Mouse (Mus musculus) midbrain, embryonic 16.5 days (tissue): ENCODE measurements at regions not wholly inside any gene's neighbourhood (a gene's known extent, or its start where the extent isn't known, plus 50 kb on each side); places are given as distances from the start of the nearest gene placed in this dataset.

Source experiments
- ATAC-seq: fragments of 200-750 bp; cut with Nextera tagmentation; 2 replicates; pipeline ENCODE4 v1.8.0; 2017; ENCODE audit warnings: moderate TSS enrichment
- H3K27ac ChIP-seq: fragments of 300-500 bp; sonication (generic); 2 replicates; pipeline ENCODE4 v1.5.1; 2014; ENCODE audit warnings: mild to moderate bottlenecking, low read length, mixed read lengths
- H3K27me3 ChIP-seq: fragments of 300-500 bp; sonication (generic); 2 replicates; pipeline ENCODE4 v1.6.1; 2014; ENCODE audit warnings: low read depth, low read length, mixed read lengths; ENCODE audit not compliant: control insufficient read depth, insufficient read depth
- H3K36me3 ChIP-seq: fragments of 300-500 bp; sonication (generic); 2 replicates; pipeline ENCODE4 v1.6.1; 2014; ENCODE audit warnings: mild to moderate bottlenecking, low read length, moderate library complexity, mixed read lengths; ENCODE audit not compliant: control insufficient read depth, insufficient read depth
- H3K4me1 ChIP-seq: fragments of 300-500 bp; sonication (generic); 2 replicates; pipeline ENCODE4 v1.6.1; 2014; ENCODE audit warnings: mild to moderate bottlenecking, low read length, mixed read lengths; ENCODE audit not compliant: control insufficient read depth, insufficient read depth
- H3K4me2 ChIP-seq: fragments of 300-500 bp; sonication (generic); 2 replicates; pipeline ENCODE4 v1.6.1; 2014; ENCODE audit warnings: mild to moderate bottlenecking, low read length, mixed read lengths
- H3K4me3 ChIP-seq: fragments of 300-500 bp; sonication (generic); 2 replicates; pipeline ENCODE4 v1.5.1; 2014; ENCODE audit warnings: low read depth, mild to moderate bottlenecking, low read length, moderate library complexity, mixed read lengths
- H3K9ac ChIP-seq: fragments of 300-500 bp; sonication (generic); 2 replicates; pipeline ENCODE4 v1.6.1; 2014; ENCODE audit warnings: low read depth, low read length, mixed read lengths
- H3K9me3 ChIP-seq: fragments of 300-500 bp; sonication (generic); replicated peaks from 2 replicates; pipeline ENCODE4 v1.6.1; 2014; ENCODE audit warnings: mild to moderate bottlenecking, low read length, mixed read lengths; ENCODE audit not compliant: control insufficient read depth, poor library complexity, severe bottlenecking
- WGBS: fragments of 180-500 bp; shearing (Covaris S2); extraction: QIAGEN DNeasy Blood & Tissue Kit; methylation state at CpG from one replicate; pipeline ENCODE4 v1.1.7; 2014; 5-methylcytosine and 5-hydroxymethylcytosine counted together

GRCm38 (mm10) chr1:19647713-19648589 is 439.2 kb downstream of the Tfap2b start:
- no peak overlapping the region for H3K27ac ChIP-seq
- no peaks in the 10 kb centered on the region for H3K36me3 ChIP-seq
- WGBS, result 81% methylated on average over 2 of the region's 2 CpGs
- no peaks in the 10 kb centered on the region for H3K4me1 ChIP-seq
- no peaks in the 10 kb centered on the region for H3K9me3 ChIP-seq
- H3K4me2 ChIP-seq, result no peak overlapping the region
- ATAC-seq, result no peak
- no peak overlapping the region for H3K9ac ChIP-seq
- H3K4me3 ChIP-seq, result no peak overlapping the region
- H3K27me3 ChIP-seq, result no peaks in the 10 kb centered on the region

GRCm38 (mm10) chr1:19662142-19662541 is 453.4 kb downstream of the Tfap2b start:
- Histone ChIP-seq H3K27me3 (no peaks in the 10 kb centered on the region), H3K27ac (no peak overlapping the region), H3K4me1 (no peaks in the 10 kb centered on the region), H3K9me3 (peaks cover 3% of the 10 kb centered on the region; the same call in 1 of the 2 replicates), H3K4me3 (no peak overlapping the region), H3K4me2 (no peak overlapping the region), H3K9ac (no peak overlapping the region), H3K36me3 (no peaks in the 10 kb centered on the region)
- ATAC-seq, result no peak
- 90% methylated on average over 5 of the region's 5 CpGs for WGBS

- no peak overlapping the region for H3K27ac ChIP-seq
- WGBS, result 90% methylated on average over 2 of the region's 2 CpGs
- no peak for ATAC-seq
These were observed 454.1 kb downstream of the Tfap2b start for GRCm38 (mm10) chr1:19662779-19663178.

GRCm38 (mm10) chr1:19673448-19674396 is 465.0 kb downstream of the Tfap2b start:
- H3K27me3 ChIP-seq, result no peaks in the 10 kb centered on the region
- H3K9me3 ChIP-seq, result no peaks in the 10 kb centered on the region
- WGBS, result 49% methylated on average over 8 of the region's 8 CpGs
- H3K4me1 ChIP-seq, result peaks cover 7% of the 10 kb centered on the region
- H3K9ac ChIP-seq, result no peak overlapping the region
- no peak overlapping the region for H3K4me3 ChIP-seq
- peak overlapping the region; percentile 49 for H3K27ac ChIP-seq
- H3K4me2 ChIP-seq, result 0 out of 2 replicates have a peak overlapping the region, but pooled peaks have one; percentile 6
- ATAC-seq, result peak; percentile 59
- no peaks in the 10 kb centered on the region for H3K36me3 ChIP-seq

More at GRCm38 (mm10) chr1:19662779-19663178, 454.1 kb downstream of the Tfap2b start:
- Histone ChIP-seq H3K9me3 (peaks cover 3% of the 10 kb centered on the region; the same call in 1 of the 2 replicates), H3K4me2 (no peak overlapping the region), H3K9ac (no peak overlapping the region), H3K36me3 (no peaks in the 10 kb centered on the region), H3K27me3 (no peaks in the 10 kb centered on the region), H3K4me3 (no peak overlapping the region), H3K4me1 (no peaks in the 10 kb centered on the region)

- peaks cover 7% of the 10 kb centered on the region for H3K4me1 ChIP-seq
- H3K4me2 ChIP-seq, result no peak overlapping the region
- no peaks in the 10 kb centered on the region for H3K27me3 ChIP-seq
- peak overlapping the region; percentile 15; the same call in 1 of the 2 replicates for H3K27ac ChIP-seq
- no peaks in the 10 kb centered on the region for H3K36me3 ChIP-seq
- no peaks in the 10 kb centered on the region for H3K9me3 ChIP-seq
- no peak overlapping the region for H3K4me3 ChIP-seq
- WGBS, result 21% methylated on average over 3 of the region's 3 CpGs
- no peak overlapping the region for H3K9ac ChIP-seq
- peak; percentile 56 for ATAC-seq
These were observed 465.7 kb downstream of the Tfap2b start for GRCm38 (mm10) chr1:19674397-19674770.

GRCm38 (mm10) chr1:19681024-19681778 is 472.5 kb downstream of the Tfap2b start:
- H3K4me1 ChIP-seq, result no peaks in the 10 kb centered on the region
- H3K9me3 ChIP-seq, result no peaks in the 10 kb centered on the region
- ATAC-seq, result peak; percentile 56
- no peak overlapping the region for H3K4me2 ChIP-seq
- H3K9ac ChIP-seq, result no peak overlapping the region
- H3K36me3 ChIP-seq, result no peaks in the 10 kb centered on the region
- WGBS, result 50% methylated on average over 12 of the region's 12 CpGs
- no peak overlapping the region for H3K27ac ChIP-seq
- no peaks in the 10 kb centered on the region for H3K27me3 ChIP-seq
- H3K4me3 ChIP-seq, result no peak overlapping the region
